Mouse (Mus musculus): ENCODE measurements at regions not wholly inside any gene's neighbourhood (a gene's known extent, or its start where the extent isn't known, plus 50 kb on each side); places are given as distances from the start of the nearest gene placed in this dataset.

GRCm38 (mm10) chr6:102913776-102914175 lies 340.9 kb upstream of the Cntn3 start:
- no peak for DNase-seq (ENCODE audit: low spot score in 2 of 2)
- intact Hi-C loops (cut with DNase I) = no loop called here

- no peak for DNase-seq (ENCODE audit: low spot score in 2 of 2)
- intact Hi-C loops (cut with DNase I) = no loop called here
These were observed 331.1 kb upstream of the Cntn3 start for GRCm38 (mm10) chr6:102903960-102904359.

DNA sequence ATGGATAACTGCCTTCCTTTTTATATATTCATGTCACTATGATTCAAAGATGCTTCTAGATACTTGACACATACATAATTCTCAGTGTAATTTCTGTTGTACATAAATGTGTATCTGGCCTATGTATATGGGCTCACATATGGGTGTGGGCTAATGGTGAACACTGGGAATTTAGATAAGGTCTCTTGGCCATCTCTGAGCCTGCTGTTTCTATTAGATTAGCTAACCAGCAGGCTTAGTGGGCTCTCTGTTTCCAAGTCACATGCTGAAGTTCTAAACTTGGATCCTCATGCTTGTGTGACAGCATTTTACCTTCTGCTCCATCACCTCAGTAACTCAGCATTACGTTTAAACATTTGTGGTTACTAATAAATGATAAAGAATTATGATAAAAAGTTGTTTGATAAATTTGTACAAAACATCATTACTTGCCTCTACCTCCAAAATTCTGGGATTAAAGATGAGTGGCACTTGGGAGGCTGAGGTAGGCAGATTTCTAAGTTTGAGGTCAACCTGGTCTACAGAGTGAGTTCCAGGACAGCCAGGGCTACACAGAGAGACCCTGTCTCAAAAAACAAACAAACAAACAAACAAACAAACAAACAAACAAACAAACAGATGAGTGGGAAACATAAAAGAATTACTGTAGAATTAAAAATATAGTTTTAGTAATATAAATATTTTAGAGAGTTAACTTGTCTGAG lies 327.7 kb upstream of the Cntn3 start:
- intact Hi-C loops (cut with DNase I) = no loop called here
- no peak for DNase-seq (ENCODE audit: low spot score in 2 of 2)

GRCm38 (mm10) chr6:102868404-102868803 lies 295.5 kb upstream of the Cntn3 start:
- intact Hi-C loops (cut with DNase I) = no loop called here
- DNase-seq (ENCODE audit: low spot score in 2 of 2) = no peak

- intact Hi-C loops (cut with DNase I) = loop anchor here (5.0 to 10.0 kb wide), 2 partner anchors 260 to 353 kb away; no protein-coding TSS in a partner anchor
- peak in 1 of 2 experiments; percentile 10 for DNase-seq (ENCODE audit: low spot score in 2 of 2)
These were observed 271.6 kb upstream of the Cntn3 start for GRCm38 (mm10) chr6:102844507-102844906.

DNA sequence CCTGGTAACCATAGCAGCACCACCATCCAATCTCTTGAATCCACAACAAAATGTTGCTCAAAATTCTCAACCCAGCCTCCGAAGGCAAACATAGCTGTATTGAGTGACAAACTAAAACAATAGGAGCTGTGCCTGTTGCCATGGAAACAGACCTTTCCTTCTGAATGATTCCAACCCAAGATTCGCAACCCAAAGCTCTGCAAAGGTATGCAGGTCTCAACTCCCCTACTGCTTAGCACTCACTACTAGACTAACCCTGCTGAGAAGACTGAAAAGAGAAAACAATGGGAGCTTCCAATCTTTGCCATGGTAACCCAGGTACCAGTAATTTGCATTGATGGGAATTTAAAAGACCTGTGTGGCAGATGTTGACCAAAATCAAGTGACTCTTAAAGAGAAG lies 260.2 kb upstream of the Cntn3 start:
- intact Hi-C loops (cut with DNase I) = no loop called here
- DNase-seq (ENCODE audit: low spot score in 2 of 2) = no peak
